Mouse (Mus musculus) yolk sac, embryonic 10.5 days (tissue): ENCODE measurements at regions not wholly inside any gene's neighbourhood (a gene's known extent, or its start where the extent isn't known, plus 50 kb on each side); places are given as distances from the start of the nearest gene placed in this dataset.

ENCODE experiments used
- DNase-seq: peaks from one replicate; pipeline ENCODE4 v3.0.0-alpha.2; 2017; ENCODE audit warnings: low spot score

- peak; percentile 85 for DNase-seq
Measured at GRCm38 (mm10) chr5:74943737-74944403, 100.7 kb downstream of the Chic2 start.

GRCm38 (mm10) chr5:74941426-74941825 is 103.1 kb downstream of the Chic2 start:
- peak; percentile 54 for DNase-seq

GRCm38 (mm10) chr5:74937416-74937940 is 107.1 kb downstream of the Chic2 start:
- no peak for DNase-seq

GRCm38 (mm10) chr5:74936087-74936486 is 108.5 kb downstream of the Chic2 start:
- no peak for DNase-seq

- no peak for DNase-seq
Measured at GRCm38 (mm10) chr5:74935676-74936075, 108.9 kb downstream of the Chic2 start.

- DNase-seq = no peak
Measured at GRCm38 (mm10) chr5:74933276-74933675, 111.3 kb downstream of the Chic2 start.

- DNase-seq = no peak
Measured at GRCm38 (mm10) chr5:74932206-74932605, 112.4 kb downstream of the Chic2 start.

GRCm38 (mm10) chr5:74931765-74932164 is 112.8 kb downstream of the Chic2 start:
- no peak for DNase-seq

- no peak for DNase-seq
Measured at GRCm38 (mm10) chr5:74927543-74927942, 117.0 kb downstream of the Chic2 start.

GRCm38 (mm10) chr5:74925769-74926168 is 118.8 kb downstream of the Chic2 start:
- no peak for DNase-seq

GRCm38 (mm10) chr5:74924031-74924533 is 120.5 kb downstream of the Chic2 start:
- no peak for DNase-seq

GRCm38 (mm10) chr5:74923337-74923736 is 121.2 kb downstream of the Chic2 start:
- no peak for DNase-seq

GRCm38 (mm10) chr5:74922881-74923280 is 121.7 kb downstream of the Chic2 start:
- no peak for DNase-seq

GRCm38 (mm10) chr5:74920939-74921338 is 123.6 kb downstream of the Chic2 start:
- DNase-seq = peak; percentile 64

GRCm38 (mm10) chr5:74920490-74920889 is 124.1 kb downstream of the Chic2 start:
- peak; percentile 62 for DNase-seq

- peak; percentile 72 for DNase-seq
Measured at GRCm38 (mm10) chr5:74905504-74906061, 139.0 kb downstream of the Chic2 start.

- no peak for DNase-seq
Measured at GRCm38 (mm10) chr5:74904927-74905503, 139.6 kb downstream of the Chic2 start.

- no peak for DNase-seq
Measured at GRCm38 (mm10) chr5:74904327-74904726, 140.2 kb downstream of the Chic2 start.

GRCm38 (mm10) chr5:74903711-74904110 is 140.9 kb downstream of the Chic2 start:
- DNase-seq = no peak

GRCm38 (mm10) chr5:74897133-74897532 is 147.4 kb downstream of the Chic2 start:
- no peak for DNase-seq

GRCm38 (mm10) chr5:74893276-74893675 is 151.3 kb downstream of the Chic2 start:
- DNase-seq = no peak

GRCm38 (mm10) chr5:74891541-74891940 is 153.0 kb downstream of the Chic2 start:
- DNase-seq = no peak

- DNase-seq = no peak
Measured at GRCm38 (mm10) chr5:74888934-74889333, 155.6 kb downstream of the Chic2 start.
